In the genomic region with DNA sequence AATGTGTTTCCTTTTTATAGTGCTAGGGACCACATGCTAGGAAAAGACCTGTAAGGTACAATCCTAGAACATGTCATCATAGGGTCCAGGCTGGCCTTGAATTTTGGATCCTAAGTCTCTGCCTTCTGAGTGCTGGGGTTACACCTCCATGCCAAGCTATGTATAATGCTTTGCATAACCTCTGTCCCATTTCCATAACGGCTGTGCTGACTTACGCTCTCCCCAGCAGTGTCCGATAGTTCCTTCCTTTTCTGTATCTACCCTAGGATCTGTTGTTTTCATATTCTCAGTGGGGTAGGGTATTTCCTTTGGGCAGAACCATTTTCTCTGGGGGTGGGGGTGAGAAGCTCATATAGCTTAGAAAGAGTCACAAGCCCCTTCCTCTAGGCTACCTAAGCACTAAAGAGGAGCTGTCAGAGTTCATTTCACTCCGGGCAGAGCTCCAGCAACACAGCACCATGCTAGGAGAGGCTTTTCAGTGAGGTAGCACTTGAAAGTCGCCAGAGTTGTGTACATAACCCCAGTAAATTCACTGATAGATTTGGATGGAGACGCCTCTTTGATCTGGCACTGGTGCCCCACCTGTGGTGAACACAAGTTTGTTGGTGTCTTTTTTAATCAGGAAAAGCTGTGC, we compare ENCODE assay signal across 15 mouse cellular contexts. TPM values are rescaled to one million over a fixed set of nuclear protein-coding genes. Genes with fewer than 3 reads are reported as not detected.
DNase-seq lines count a peak whose midpoint lies in the region; ATAC-seq and TF ChIP-seq lines count a peak whose summit lies in the region.
"Had no signal": no experiment of that assay in that cellular context is flagged by ENCODE, and none has a peak within 500 bp of the region (broad histone marks: within the 10 kb centered on the region; RNA-seq: fewer than 3 reads in every experiment).

No protein-coding gene starts in this region.

- no peak for TF ChIP-seq CTCF in liver, postnatal 0 days (IDR thresholded peaks at IDR 0.05; ENCODE audit: low read depth)

- no peak overlapping the region for H3K4me3 ChIP-seq in heart, embryonic 13.5 days
- no peak overlapping the region for H3K4me3 ChIP-seq in liver, postnatal 0 days (ENCODE audit: low read depth, low read length)
- H3K4me3 ChIP-seq in liver, embryonic 11.5 days (ENCODE audit: low read depth, low read length) = no peak overlapping the region
- H3K4me3 ChIP-seq: liver, embryonic 15.5 days; midbrain, embryonic 12.5 days had no signal

- H3K4me2 ChIP-seq in heart, embryonic 13.5 days = no peak overlapping the region
- no peak overlapping the region for H3K4me2 ChIP-seq in liver, postnatal 0 days (ENCODE audit: low read depth, low read length)
- no peak overlapping the region for H3K4me2 ChIP-seq in liver, embryonic 11.5 days
- H3K4me2 ChIP-seq: liver, embryonic 15.5 days; midbrain, embryonic 12.5 days had no signal

- DNase-seq in heart, adult 18-20 months = no peak
- DNase-seq in liver, postnatal 0 days = no peak
- no peak for DNase-seq in liver, embryonic 11.5 days (ENCODE audit: low spot score)
- DNase-seq in T-cell, adult 2 months (ENCODE audit: low spot score) = no peak
- DNase-seq: cerebellum, adult 11-12 months; kidney, adult 2 months; right cerebral cortex, postnatal 14 days; thymus, adult 2 months had no signal

- no peak overlapping the region for H3K9ac ChIP-seq in heart, embryonic 13.5 days
- H3K9ac ChIP-seq in liver, postnatal 0 days (replicated peaks) = no peak overlapping the region
- H3K9ac ChIP-seq in liver, embryonic 11.5 days (ENCODE audit: low read depth, low read length) = no peak overlapping the region
- H3K9ac ChIP-seq: liver, embryonic 15.5 days; midbrain, embryonic 12.5 days had no signal

- H3K27ac ChIP-seq in heart, embryonic 13.5 days (replicated peaks) = 0 out of 2 replicates have a peak overlapping the region, but pooled peaks have one; percentile 2
- peak overlapping the region; percentile 8; the same call in 1 of the 2 replicates for H3K27ac ChIP-seq in liver, postnatal 0 days (ENCODE audit: low read depth)
- no peak overlapping the region for H3K27ac ChIP-seq in liver, embryonic 11.5 days (ENCODE audit: low read depth, low read length)
- H3K27ac ChIP-seq: liver, embryonic 15.5 days; midbrain, embryonic 12.5 days had no signal

- H3K27me3 ChIP-seq in heart, embryonic 13.5 days (replicated peaks) = no peaks in the 10 kb centered on the region
- no peaks in the 10 kb centered on the region for H3K27me3 ChIP-seq in liver, postnatal 0 days (ENCODE audit: insufficient read depth, low read length)
- no peaks in the 10 kb centered on the region for H3K27me3 ChIP-seq in liver, embryonic 11.5 days (replicated peaks; ENCODE audit: control insufficient read depth, insufficient read depth, low read length)
- H3K27me3 ChIP-seq: liver, embryonic 15.5 days; midbrain, embryonic 12.5 days had no signal

- ATAC-seq in heart, embryonic 13.5 days (ENCODE audit: extremely low read depth, insufficient number of reproducible peaks, low FRiP score, low TSS enrichment) = no peak
- ATAC-seq in liver, postnatal 0 days = peak; percentile 50; the same call in 1 of the 2 replicates
- ATAC-seq in liver, embryonic 11.5 days (replicated peaks; ENCODE audit: low FRiP score) = no peak
- ATAC-seq in granulocyte monocyte progenitor cell, adult 5-6 weeks (replicated peaks; ENCODE audit: poor library complexity, severe bottlenecking) = peak; percentile 38; the same call in 1 of the 2 replicates
- peak; percentile 51 for ATAC-seq in megakaryocyte progenitor cell, adult 5-6 weeks (replicated peaks; ENCODE audit: poor library complexity)
- no peak for ATAC-seq in CD4-positive, CD25-positive, alpha-beta regulatory T cell, adult 4 months
- ATAC-seq: hindbrain, embryonic 16.5 days had no signal

- TF ChIP-seq EP300 in liver, postnatal 0 days (IDR thresholded peaks at IDR 0.05; ENCODE audit: low read depth) = no peak

- no peaks in the 10 kb centered on the region for H3K9me3 ChIP-seq in heart, embryonic 13.5 days
- no peaks in the 10 kb centered on the region for H3K9me3 ChIP-seq in liver, postnatal 0 days (ENCODE audit: low read length)
- H3K9me3 ChIP-seq in liver, embryonic 11.5 days (ENCODE audit: control insufficient read depth, low read length) = no peaks in the 10 kb centered on the region
- H3K9me3 ChIP-seq: liver, embryonic 15.5 days; midbrain, embryonic 12.5 days had no signal

- WGBS in heart, embryonic 13.5 days = 59% methylated on average over 6 of the region's 6 CpGs
- 33% methylated on average over 6 of the region's 6 CpGs for WGBS in liver, postnatal 0 days (ENCODE audit: insufficient replicate concordance)
- WGBS in liver, embryonic 11.5 days = 63% methylated on average over 6 of the region's 6 CpGs

- peaks cover 16% of the 10 kb centered on the region for H3K4me1 ChIP-seq in heart, embryonic 13.5 days
- peaks cover 4% of the 10 kb centered on the region; the same call in 1 of the 2 replicates for H3K4me1 ChIP-seq in liver, postnatal 0 days (ENCODE audit: insufficient read depth)
- H3K4me1 ChIP-seq in liver, embryonic 11.5 days (replicated peaks; ENCODE audit: control insufficient read depth, insufficient read depth, low read length) = no peaks in the 10 kb centered on the region
- H3K4me1 ChIP-seq: midbrain, embryonic 12.5 days had no signal

- peaks cover 33% of the 10 kb centered on the region for H3K36me3 ChIP-seq in heart, embryonic 13.5 days
- H3K36me3 ChIP-seq in liver, postnatal 0 days (replicated peaks; ENCODE audit: insufficient read depth, low read length) = peaks cover 10% of the 10 kb centered on the region; the same call in 1 of the 2 replicates
- H3K36me3 ChIP-seq in liver, embryonic 11.5 days (ENCODE audit: control insufficient read depth, insufficient read depth, low read length) = no peaks in the 10 kb centered on the region

RNA-seq across cellular contexts. Expression of gene Tor3a, which starts 21.9 kb away (rescaled TPM):
- polyA plus RNA-seq in heart, embryonic 13.5 days (2015; fragmentation: Nextera tagmentation; extraction: Ambion mirVana) = 4.8 and 5.1 TPM in 2 replicates
- total RNA-seq in heart, adult 18-20 months (2021) = 1 to 10 TPM; 9.2 to 9.9 TPM
- polyA plus RNA-seq in liver, postnatal 0 days (2015; fragmentation: Nextera tagmentation; extraction: Ambion mirVana) = 12.4 and 19.4 TPM in 2 replicates
- 4.0 and 4.3 TPM in 2 replicates for polyA plus RNA-seq in liver, embryonic 11.5 days (2014; fragmentation: Nextera tagmentation; extraction: Ambion mirVana)
- total RNA-seq in granulocyte monocyte progenitor cell, adult 5-6 weeks (2014; fragmentation: Nextera tagmentation) = 35.6 and 40.0 TPM in 2 replicates
- 33.5 and 33.6 TPM in 2 replicates for total RNA-seq in granulocyte monocyte progenitor cell, adult 5-6 weeks (2017)
- total RNA-seq in megakaryocyte progenitor cell, adult 5-6 weeks (2015) = 15.4 and 17.0 TPM in 2 replicates
- total RNA-seq in megakaryocyte progenitor cell, adult 5-6 weeks (2017) = 22.6 and 24.6 TPM in 2 replicates
- polyA plus RNA-seq in CD4-positive, CD25-positive, alpha-beta regulatory T cell, adult 4 months (2017; shearing (Covaris generic)) = 10 to 100 TPM; 28.4 to 29.6 TPM

Comparison
In these comparisons a context has a peak if more than half of its experiments do, and no peak if none do; other contexts are left out.
1. ATAC-seq: peak in liver, postnatal 0 days (single experiment), granulocyte monocyte progenitor cell, adult 5-6 weeks (single experiment) and megakaryocyte progenitor cell, adult 5-6 weeks (single experiment); none in heart, embryonic 13.5 days (single experiment), liver, embryonic 11.5 days (single experiment) and CD4-positive, CD25-positive, alpha-beta regulatory T cell, adult 4 months (single experiment).